Mouse (Mus musculus): ENCODE data around the gene Gja4.

The Gja4 gene

GRCm38 (mm10) chr4:127324759-127325158 is 10.9 kb upstream of the Gja4 start:
- DNase-seq (ENCODE audit: low read depth in 2 of 2, low spot score in 2 of 2), result peak in 1 of 2 experiments; percentile 23

- DNase-seq (ENCODE audit: low read depth in 2 of 2, low spot score in 2 of 2), result no peak
Observed at GRCm38 (mm10) chr4:127324296-127324695, 10.5 kb upstream of the Gja4 start.

GRCm38 (mm10) chr4:127323651-127324050 is 9.8 kb upstream of the Gja4 start:
- DNase-seq (ENCODE audit: low read depth in 2 of 2, low spot score in 2 of 2), result no peak

- DNase-seq (ENCODE audit: low read depth in 2 of 2, low spot score in 2 of 2), result peak in 1 of 2 experiments; percentile 29
Observed at GRCm38 (mm10) chr4:127319613-127320012, 5.8 kb upstream of the Gja4 start.

GRCm38 (mm10) chr4:127317143-127317542 is 3.3 kb upstream of the Gja4 start:
- DNase-seq (ENCODE audit: low read depth in 2 of 2, low spot score in 2 of 2), result no peak

- no peak for DNase-seq (ENCODE audit: low read depth in 2 of 2, low spot score in 2 of 2)
Observed at GRCm38 (mm10) chr4:127315753-127316152, 1.9 kb upstream of the Gja4 start.

GRCm38 (mm10) chr4:127314585-127314984 is 746 bp upstream of the Gja4 start:
- DNase-seq (ENCODE audit: low read depth in 2 of 2, low spot score in 2 of 2), result no peak

GRCm38 (mm10) chr4:127312349-127312748 is 1.5 kb downstream of the Gja4 start:
- DNase-seq (ENCODE audit: low read depth in 2 of 2, low spot score in 2 of 2), result no peak

GRCm38 (mm10) chr4:127311561-127311960 is 2.3 kb downstream of the Gja4 start:
- no peak for DNase-seq (ENCODE audit: low read depth in 2 of 2, low spot score in 2 of 2)

- no peak for DNase-seq (ENCODE audit: low read depth in 2 of 2, low spot score in 2 of 2)
Observed at GRCm38 (mm10) chr4:127306915-127307314, 6.9 kb downstream of the Gja4 start.

GRCm38 (mm10) chr4:127303796-127304195 is 10.0 kb downstream of the Gja4 start:
- no peak for DNase-seq (ENCODE audit: low read depth in 2 of 2, low spot score in 2 of 2)

- no peak for DNase-seq (ENCODE audit: low read depth in 2 of 2, low spot score in 2 of 2)
Observed at GRCm38 (mm10) chr4:127300503-127300902, 13.3 kb downstream of the Gja4 start.

GRCm38 (mm10) chr4:127292631-127293030 is 21.2 kb downstream of the Gja4 start:
- no peak for DNase-seq (ENCODE audit: low read depth in 2 of 2, low spot score in 2 of 2)

- DNase-seq (ENCODE audit: low read depth in 2 of 2, low spot score in 2 of 2), result no peak
Observed at GRCm38 (mm10) chr4:127289039-127289548, 24.7 kb downstream of the Gja4 start.

- no peak for DNase-seq (ENCODE audit: low read depth in 2 of 2, low spot score in 2 of 2)
Observed at GRCm38 (mm10) chr4:127286907-127287306, 26.9 kb downstream of the Gja4 start.

- DNase-seq (ENCODE audit: low read depth in 2 of 2, low spot score in 2 of 2), result no peak
Observed at GRCm38 (mm10) chr4:127279241-127279640, 34.6 kb downstream of the Gja4 start.

GRCm38 (mm10) chr4:127278451-127279001 is 35.3 kb downstream of the Gja4 start:
- DNase-seq (ENCODE audit: low read depth in 2 of 2, low spot score in 2 of 2), result no peak

GRCm38 (mm10) chr4:127264183-127264554 is 49.7 kb downstream of the Gja4 start:
- no peak for DNase-seq (ENCODE audit: low read depth in 2 of 2, low spot score in 2 of 2)

- DNase-seq (ENCODE audit: low read depth in 2 of 2, low spot score in 2 of 2), result no peak
Observed at GRCm38 (mm10) chr4:127263438-127264182, 50.2 kb downstream of the Gja4 start.

- no peak for DNase-seq (ENCODE audit: low read depth in 2 of 2, low spot score in 2 of 2)
Observed at GRCm38 (mm10) chr4:127261601-127262000, 52.2 kb downstream of the Gja4 start.

All from CD8-positive naive resting alpha-beta T cell, adult 2 months (primary cell).